Mouse (Mus musculus) brain, embryonic 14.5 days (tissue): ENCODE measurements around the gene Yjefn3.

Experiments used
- CTCF ChIP-seq: fragments of 200-500 bp; IDR thresholded peaks from 2 replicates; pipeline ENCODE4 v1.5.1; 2012; ENCODE audit warnings: inconsistent platforms, mild to moderate bottlenecking, moderate library complexity, borderline replicate concordance; ENCODE audit not compliant: insufficient read depth, insufficient read length; ENCODE audit errors: extremely low read depth
- POLR2A ChIP-seq: fragments of 200-500 bp; IDR thresholded peaks from 2 replicates; pipeline ENCODE4 v1.6.1; 2012; ENCODE audit warnings: mild to moderate bottlenecking, inconsistent platforms, borderline replicate concordance; ENCODE audit not compliant: poor library complexity, insufficient read depth, insufficient read length, severe bottlenecking; ENCODE audit errors: extremely low read depth

- TF ChIP-seq CTCF (no peak), POLR2A (no peak)
Measured at GRCm38 (mm10) chr8:69940386-69940785, 37.9 kb upstream of the Yjefn3 start.
